Mouse (Mus musculus) neural tube, embryonic 10.5 days (tissue): ENCODE results near the gene Zfp950.

Experiments used
- DNase-seq: peaks from one replicate; pipeline ENCODE4 v3.0.0-alpha.2; 2017; ENCODE audit warnings: low spot score; ENCODE audit errors: extremely low spot score

The Zfp950 gene

GRCm38 (mm10) chr19:61057581-61057980, 83.1 kb downstream of the Zfp950 start:
- DNase-seq = peak; percentile 22

- DNase-seq = no peak
Observed at GRCm38 (mm10) chr19:61056783-61057410, 83.7 kb downstream of the Zfp950 start.

- no peak for DNase-seq
Observed at GRCm38 (mm10) chr19:61052786-61053185, 87.9 kb downstream of the Zfp950 start.

- no peak for DNase-seq
Observed at GRCm38 (mm10) chr19:61052008-61052407, 88.6 kb downstream of the Zfp950 start.

- no peak for DNase-seq
Observed at GRCm38 (mm10) chr19:61051151-61051550, 89.5 kb downstream of the Zfp950 start.

GRCm38 (mm10) chr19:61049413-61049812, 91.2 kb downstream of the Zfp950 start:
- DNase-seq = no peak

- no peak for DNase-seq
Observed at GRCm38 (mm10) chr19:61048646-61049045, 92.0 kb downstream of the Zfp950 start.

GRCm38 (mm10) chr19:61039151-61039550, 101.5 kb downstream of the Zfp950 start:
- DNase-seq = no peak

GRCm38 (mm10) chr19:61031570-61031969, 109.1 kb downstream of the Zfp950 start:
- no peak for DNase-seq

- no peak for DNase-seq
Observed at GRCm38 (mm10) chr19:61021939-61022566, 118.6 kb downstream of the Zfp950 start.

GRCm38 (mm10) chr19:61021502-61021901, 119.1 kb downstream of the Zfp950 start:
- DNase-seq = no peak

- DNase-seq = no peak
Observed at GRCm38 (mm10) chr19:61017477-61018266, 123.0 kb downstream of the Zfp950 start.

GRCm38 (mm10) chr19:61009266-61009665, 131.4 kb downstream of the Zfp950 start:
- DNase-seq = no peak
